Mouse (Mus musculus) mesoderm, embryonic 11.5 days (tissue): ENCODE measurements around the gene Epn2.
"Not testable (repeated sequence)": the region's sequence is repeated elsewhere in the genome, so short reads cannot be mapped to it uniquely, and the experiment has no call there.

Experiments
- DNase-seq: peaks from one replicate; pipeline ENCODE4 v3.0.0-alpha.2; 2012; ENCODE audit warnings: low read depth, low spot score

The Epn2 gene

GRCm38 (mm10) chr11:61592061-61592460 is 12.6 kb upstream of the Epn2 start:
- no peak for DNase-seq

DNA sequence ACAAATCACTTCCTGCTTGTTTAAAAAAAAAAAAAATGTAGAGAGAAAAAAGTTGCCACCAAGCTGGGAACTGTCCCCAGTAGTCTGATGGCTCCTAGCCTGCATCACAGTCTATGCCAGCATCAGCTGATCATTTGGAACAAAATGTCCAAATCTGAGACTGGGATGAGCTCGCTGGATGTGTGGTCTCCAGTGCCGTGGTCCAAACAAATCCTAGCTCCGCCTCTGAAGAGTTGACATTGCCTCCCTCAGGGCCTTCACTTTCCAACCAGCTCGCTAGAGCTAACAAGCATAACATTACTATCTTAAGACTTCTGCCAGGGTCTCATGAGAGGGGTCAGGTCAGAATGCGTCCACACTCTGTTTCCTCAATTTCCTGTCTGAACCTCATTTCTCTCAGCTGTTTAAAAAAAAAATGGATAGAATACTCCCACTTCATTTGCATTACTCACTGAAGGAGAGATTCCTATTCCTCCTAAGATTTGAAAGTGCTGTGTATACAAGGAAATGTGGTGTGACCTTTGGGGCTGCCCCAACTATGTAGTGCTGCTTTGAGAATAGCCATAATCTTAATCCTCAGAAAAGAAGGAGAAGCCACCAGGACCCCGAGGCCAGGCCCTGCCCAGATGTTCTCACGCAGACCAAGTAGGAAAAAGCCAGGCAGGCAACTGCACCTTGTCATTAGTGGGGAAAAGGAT is 11.2 kb upstream of the Epn2 start:
- no peak for DNase-seq

GRCm38 (mm10) chr11:61585421-61585820 is 5.9 kb upstream of the Epn2 start:
- DNase-seq, result no peak

- no peak for DNase-seq
Observed at GRCm38 (mm10) chr11:61584830-61585229, 5.3 kb upstream of the Epn2 start.

GRCm38 (mm10) chr11:61584096-61584495 is 4.6 kb upstream of the Epn2 start:
- no peak for DNase-seq

DNA sequence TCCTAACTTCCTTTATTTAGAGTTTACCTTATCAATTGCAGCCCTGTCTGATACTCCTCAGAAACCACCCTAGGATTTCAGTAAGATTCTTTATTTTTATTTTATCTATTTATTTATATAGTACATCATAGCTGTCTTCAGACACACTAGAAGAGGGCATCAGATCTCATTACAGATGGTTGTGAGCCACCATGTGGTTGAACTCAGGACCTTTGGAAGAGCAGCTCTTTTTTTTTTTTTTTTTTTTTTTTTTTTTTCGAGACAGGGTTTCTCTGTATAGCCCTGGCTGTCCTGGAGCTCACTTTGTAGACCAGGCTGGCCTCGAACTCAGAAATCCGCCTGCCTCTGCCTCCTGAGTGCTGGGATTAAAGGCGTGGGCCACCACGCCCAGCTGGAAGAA is 3.3 kb upstream of the Epn2 start:
- DNase-seq, result not testable (repeated sequence)

GRCm38 (mm10) chr11:61579878-61580381 is 443 bp upstream of the Epn2 start:
- no peak for DNase-seq

DNA sequence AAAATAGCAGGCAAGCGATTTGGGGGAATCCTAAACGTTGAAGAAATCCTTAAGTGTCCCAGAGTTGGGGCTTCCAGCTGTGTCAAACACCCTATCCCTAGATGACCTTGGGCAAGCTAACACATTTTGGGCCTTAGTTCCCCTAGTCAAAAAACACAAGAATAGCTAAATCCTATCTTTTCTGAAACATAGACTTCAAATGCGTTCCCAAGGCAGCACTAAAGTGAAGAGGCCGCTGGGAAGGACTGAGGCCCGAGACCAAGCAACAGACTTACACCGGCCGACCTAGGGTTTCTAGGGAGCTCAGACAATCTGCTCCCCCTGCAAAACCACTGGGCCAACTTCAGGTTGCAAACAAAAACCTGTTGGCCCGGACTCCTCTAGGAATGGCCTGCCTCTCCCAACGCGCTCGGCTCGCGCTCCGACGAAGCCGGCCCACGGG is 925 bp downstream of the Epn2 start:
- peak; percentile 6 for DNase-seq

DNA sequence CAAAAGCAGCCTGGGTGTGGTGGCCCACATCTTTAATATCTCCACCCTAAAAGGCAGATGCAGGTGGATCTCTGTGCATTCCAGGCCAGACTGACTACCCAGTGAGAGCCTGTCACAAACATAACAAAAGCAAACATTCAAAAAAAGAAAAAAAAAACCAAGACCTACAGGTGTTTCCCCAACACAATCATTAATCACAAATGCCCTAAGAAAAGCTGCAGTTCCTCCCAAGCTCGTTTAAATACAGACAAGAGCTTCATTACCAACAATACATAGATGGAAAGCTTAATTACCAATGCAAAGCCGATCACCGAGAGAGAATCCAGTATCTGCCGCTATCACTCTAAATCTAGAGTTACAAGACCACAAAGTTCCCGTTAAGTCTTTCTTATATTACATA is 1.5 kb downstream of the Epn2 start:
- DNase-seq, result no peak

DNA sequence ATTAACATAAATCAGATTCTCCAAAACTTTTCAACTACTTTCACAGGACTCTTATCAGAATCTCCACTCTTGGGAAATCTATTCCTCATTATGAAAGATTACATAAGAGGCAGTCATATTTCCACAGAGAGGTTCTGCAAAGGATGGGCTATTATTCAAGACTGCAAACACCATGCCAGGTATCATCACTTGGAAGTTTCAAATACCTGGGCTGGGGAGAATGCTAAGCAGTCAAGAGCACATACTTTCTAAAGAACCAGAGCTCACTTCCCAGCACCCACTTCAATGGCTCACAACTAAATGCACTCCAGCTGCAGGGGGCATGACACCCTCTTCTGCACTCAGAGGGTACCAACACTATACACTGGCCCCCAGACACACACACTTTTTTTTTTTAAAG is 2.1 kb downstream of the Epn2 start:
- DNase-seq, result no peak

DNA sequence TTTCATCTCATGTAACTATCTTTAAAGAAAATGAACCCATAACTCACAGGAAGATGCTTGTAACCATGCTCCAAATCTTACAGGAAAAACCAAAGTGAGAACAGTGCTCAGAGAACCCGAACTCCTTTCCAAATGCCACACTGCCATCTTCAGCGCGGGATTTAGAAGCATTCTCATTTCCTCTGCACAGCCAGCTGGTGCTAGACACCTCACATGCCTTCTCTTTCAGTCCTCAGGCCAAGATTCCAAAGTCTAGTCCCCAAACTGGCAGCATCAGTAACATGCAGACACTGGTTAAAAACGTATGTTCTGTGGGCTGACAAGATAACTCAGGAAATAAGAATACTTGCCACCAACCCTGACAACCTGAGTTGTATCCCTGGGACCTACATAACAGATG is 6.2 kb downstream of the Epn2 start:
- DNase-seq, result no peak

- DNase-seq, result no peak
Observed at GRCm38 (mm10) chr11:61571225-61571624, 8.3 kb downstream of the Epn2 start.

DNA sequence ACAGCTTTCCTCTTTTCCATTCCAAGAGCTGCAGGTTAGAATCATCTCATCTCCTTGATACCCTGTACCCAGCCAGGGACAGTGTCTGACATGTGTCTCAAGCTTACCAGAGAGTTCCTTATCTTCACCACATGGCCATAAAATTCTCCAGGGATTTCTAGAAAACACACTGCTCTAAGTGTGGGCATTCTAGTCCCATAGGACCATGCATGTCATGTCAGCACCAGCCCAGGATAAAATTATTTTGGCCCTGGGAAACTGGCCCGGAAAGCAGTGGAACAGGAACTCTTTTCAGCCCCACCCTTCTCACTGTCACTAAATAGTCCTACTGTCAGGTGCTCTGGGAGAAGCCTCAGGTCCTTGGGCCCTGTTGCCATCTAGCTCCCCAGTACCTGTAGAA is 9.8 kb downstream of the Epn2 start:
- no peak for DNase-seq

GRCm38 (mm10) chr11:61564566-61564965 is 14.9 kb downstream of the Epn2 start:
- DNase-seq, result no peak

DNA sequence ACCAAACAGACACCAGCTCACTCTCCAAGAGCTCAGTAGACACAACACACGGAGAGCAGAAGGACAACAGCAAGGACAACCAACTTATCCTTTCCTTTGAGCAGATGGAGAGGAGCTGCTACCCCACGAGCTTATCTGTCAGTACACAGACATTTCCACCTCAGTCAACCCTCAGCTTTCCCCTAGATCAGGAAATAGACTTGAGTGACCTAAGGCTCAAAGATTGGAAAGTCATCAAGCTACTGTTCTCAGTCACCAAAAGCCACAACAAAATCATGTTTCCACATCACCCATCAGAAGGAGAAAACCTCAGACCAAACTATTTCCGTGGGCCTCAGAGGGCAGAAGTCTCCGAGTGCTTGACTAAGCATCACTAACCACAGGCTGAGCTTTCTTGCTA is 15.5 kb downstream of the Epn2 start:
- DNase-seq, result no peak

DNA sequence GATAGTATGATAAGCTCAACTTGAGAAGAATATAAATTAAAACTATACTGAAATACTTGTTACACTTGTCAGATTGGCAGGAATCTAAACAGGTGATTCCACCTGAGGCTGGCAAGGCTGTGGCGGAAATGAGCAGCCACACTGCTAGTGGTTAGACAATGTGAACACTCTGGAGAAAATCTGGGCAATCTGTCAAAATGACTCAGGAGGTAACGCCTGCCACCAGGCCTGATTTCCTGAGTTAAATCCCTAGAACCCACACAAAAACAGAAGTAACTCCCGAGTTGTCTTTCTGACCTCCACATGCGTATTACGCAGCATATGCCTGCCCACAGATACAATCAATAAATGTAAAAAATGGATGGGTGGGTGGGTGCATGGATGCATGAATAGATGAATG is 17.1 kb downstream of the Epn2 start:
- DNase-seq, result no peak

- no peak for DNase-seq
Observed at GRCm38 (mm10) chr11:61559572-61559971, 19.9 kb downstream of the Epn2 start.

DNA sequence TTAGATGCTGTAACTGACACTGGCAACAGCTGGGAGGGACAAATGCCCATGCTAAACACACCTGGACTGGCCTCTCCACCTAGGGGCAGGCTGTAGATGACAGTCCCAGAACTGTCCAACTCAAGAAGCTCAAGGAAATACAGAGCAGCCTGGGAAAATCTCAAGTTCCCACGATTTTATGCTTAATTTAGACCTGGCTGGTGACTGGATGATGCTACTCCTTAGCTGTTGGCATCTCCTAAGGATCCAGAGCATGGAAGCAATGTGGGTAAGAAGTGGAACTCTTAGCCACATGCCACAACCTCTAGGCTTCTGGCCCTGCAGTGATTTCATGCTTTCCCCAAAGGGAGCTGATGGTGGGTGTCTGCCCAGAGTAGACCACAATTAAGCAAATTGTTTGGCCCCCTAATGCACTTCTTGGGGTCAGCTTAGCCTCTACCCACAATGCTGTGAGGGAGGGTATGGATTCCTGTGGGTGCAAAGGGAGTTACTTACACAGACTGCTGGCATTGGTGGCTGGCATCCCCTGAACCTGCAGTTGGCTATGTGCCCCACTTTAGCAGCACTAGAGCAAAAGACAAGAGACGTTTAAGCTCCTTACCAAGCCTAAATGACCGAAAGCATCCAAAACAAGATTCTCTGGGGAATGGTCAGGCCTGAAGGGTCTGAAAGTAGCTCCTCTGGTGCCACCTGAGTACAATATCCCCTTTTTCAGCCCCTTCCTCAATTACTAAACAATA is 26.3 kb downstream of the Epn2 start:
- DNase-seq, result no peak

- no peak for DNase-seq
Observed at GRCm38 (mm10) chr11:61550631-61551030, 28.9 kb downstream of the Epn2 start.

DNA sequence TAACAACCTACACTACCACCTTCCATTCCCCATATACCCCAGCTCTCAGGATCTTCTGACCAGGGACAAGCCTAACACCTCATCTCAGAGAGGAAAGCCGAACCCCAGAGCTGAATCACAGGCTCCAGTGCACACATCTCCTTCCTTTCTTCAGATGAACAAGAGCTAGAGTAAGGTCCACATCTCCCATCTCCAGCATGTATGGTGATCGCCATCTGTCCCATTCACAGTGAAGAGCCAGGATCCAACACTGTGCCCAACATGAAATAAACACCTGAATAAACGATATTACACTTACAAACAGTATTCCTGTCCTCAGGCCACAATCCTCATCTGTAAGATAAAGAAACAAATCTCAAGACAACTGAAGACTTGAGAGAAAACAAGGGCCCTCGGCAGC is 31.8 kb downstream of the Epn2 start:
- no peak for DNase-seq

GRCm38 (mm10) chr11:61546452-61546851 is 33.0 kb downstream of the Epn2 start:
- DNase-seq, result no peak

GRCm38 (mm10) chr11:61545586-61545985 is 33.9 kb downstream of the Epn2 start:
- DNase-seq, result no peak

DNA sequence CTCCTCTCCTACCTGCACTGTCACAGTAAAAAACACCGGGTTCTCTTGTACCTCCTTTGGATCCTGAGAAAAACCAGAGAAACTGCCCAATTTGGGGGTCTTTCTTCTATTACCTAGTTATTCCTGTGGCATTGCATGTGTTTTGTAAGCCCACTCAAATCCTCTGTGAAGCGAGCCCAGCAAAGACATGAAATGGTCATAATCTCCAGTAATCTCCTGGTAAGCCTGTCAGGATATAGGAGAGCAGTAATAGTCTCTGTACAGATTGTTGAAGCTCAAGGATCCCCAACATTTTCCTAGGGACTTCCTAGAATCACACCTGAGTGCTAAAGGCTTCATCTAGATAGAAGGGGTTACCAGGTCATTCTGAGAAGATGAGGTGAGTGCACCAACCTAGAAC is 38.4 kb downstream of the Epn2 start:
- no peak for DNase-seq
